ENCODE assay signal across 12 mouse cellular contexts in genomic region chr13:32518611-32519344, GRCm38 (mm10).
DNase-seq lines count a peak whose midpoint lies in the region; ATAC-seq and TF ChIP-seq lines count a peak whose summit lies in the region.
"Had no signal": no experiment of that assay in that cellular context is flagged by ENCODE, and none has a peak within 500 bp of the region (broad histone marks: within the 10 kb centered on the region; RNA-seq: fewer than 3 reads in every experiment).

No protein-coding gene starts in this region.

- H3K4me2 ChIP-seq in hindbrain, embryonic 11.5 days (replicated peaks; ENCODE audit: low read depth, low read length): no peak overlapping the region
- no peak overlapping the region for H3K4me2 ChIP-seq in hindbrain, embryonic 14.5 days (replicated peaks)
- H3K4me2 ChIP-seq in intestine, embryonic 16.5 days (ENCODE audit: low read depth, low read length): no peak overlapping the region
- H3K4me2 ChIP-seq: intestine, embryonic 15.5 days; lung, embryonic 15.5 days had no signal

- no peak for ATAC-seq in hindbrain, embryonic 11.5 days (ENCODE audit: low FRiP score)
- no peak for ATAC-seq in hindbrain, embryonic 14.5 days (ENCODE audit: low FRiP score)
- ATAC-seq in intestine, embryonic 16.5 days: no peak
- ATAC-seq: intestine, embryonic 15.5 days had no signal

- TF ChIP-seq POLR2A in brain, embryonic 14.5 days (IDR thresholded peaks at IDR 0.05; ENCODE audit: borderline replicate concordance, extremely low read depth, insufficient read depth, insufficient read length, poor library complexity, severe bottlenecking): no peak

- no peaks in the 10 kb centered on the region for H3K9me3 ChIP-seq in hindbrain, embryonic 11.5 days (ENCODE audit: control insufficient read depth, low read length)
- no peaks in the 10 kb centered on the region for H3K9me3 ChIP-seq in hindbrain, embryonic 14.5 days (ENCODE audit: control insufficient read depth, low read length)
- H3K9me3 ChIP-seq in intestine, embryonic 16.5 days (ENCODE audit: control insufficient read depth, low read length): no peaks in the 10 kb centered on the region
- H3K9me3 ChIP-seq: intestine, embryonic 15.5 days; lung, embryonic 15.5 days had no signal

- H3K27me3 ChIP-seq in hindbrain, embryonic 11.5 days (ENCODE audit: control insufficient read depth, insufficient read depth, low read length): no peaks in the 10 kb centered on the region
- H3K27me3 ChIP-seq in hindbrain, embryonic 14.5 days (ENCODE audit: control insufficient read depth, insufficient read depth, low read length): no peaks in the 10 kb centered on the region
- H3K27me3 ChIP-seq in intestine, embryonic 16.5 days (replicated peaks; ENCODE audit: control insufficient read depth, insufficient read depth, low read length): no peaks in the 10 kb centered on the region
- H3K27me3 ChIP-seq: CH12.LX; intestine, embryonic 15.5 days had no signal

- no peak overlapping the region for H3K27ac ChIP-seq in hindbrain, embryonic 11.5 days (ENCODE audit: low read depth, low read length)
- no peak overlapping the region for H3K27ac ChIP-seq in hindbrain, embryonic 14.5 days
- no peak overlapping the region for H3K27ac ChIP-seq in intestine, embryonic 16.5 days (ENCODE audit: low read length)
- H3K27ac ChIP-seq: intestine, embryonic 15.5 days; lung, embryonic 15.5 days; stomach, postnatal 0 days had no signal

- H3K9ac ChIP-seq in hindbrain, embryonic 11.5 days (ENCODE audit: low read depth, low read length): no peak overlapping the region
- no peak overlapping the region for H3K9ac ChIP-seq in hindbrain, embryonic 14.5 days
- H3K9ac ChIP-seq in intestine, embryonic 16.5 days (ENCODE audit: low read depth, low read length): no peak overlapping the region
- H3K9ac ChIP-seq: intestine, embryonic 15.5 days; lung, embryonic 15.5 days had no signal

- 68% methylated on average over 16 of the region's 16 CpGs for WGBS in hindbrain, embryonic 11.5 days
- WGBS in hindbrain, embryonic 14.5 days: 75% methylated on average over 16 of the region's 16 CpGs
- WGBS in intestine, embryonic 16.5 days: 44% methylated on average over 16 of the region's 16 CpGs

- H3K4me1 ChIP-seq in hindbrain, embryonic 11.5 days (replicated peaks; ENCODE audit: control insufficient read depth, insufficient read depth, low read length): no peaks in the 10 kb centered on the region
- no peaks in the 10 kb centered on the region for H3K4me1 ChIP-seq in hindbrain, embryonic 14.5 days (replicated peaks; ENCODE audit: control insufficient read depth, insufficient read depth, low read length)
- H3K4me1 ChIP-seq in intestine, embryonic 16.5 days (ENCODE audit: control insufficient read depth, insufficient read depth, low read length): no peaks in the 10 kb centered on the region
- H3K4me1 ChIP-seq: intestine, embryonic 15.5 days; lung, embryonic 15.5 days had no signal

- TF ChIP-seq CTCF in brain, embryonic 14.5 days (IDR thresholded peaks at IDR 0.05; ENCODE audit: borderline replicate concordance, extremely low read depth, insufficient read depth, insufficient read length): no peak

- no peaks in the 10 kb centered on the region for H3K36me3 ChIP-seq in hindbrain, embryonic 11.5 days (ENCODE audit: control insufficient read depth, insufficient read depth, low read length)
- no peaks in the 10 kb centered on the region for H3K36me3 ChIP-seq in hindbrain, embryonic 14.5 days (replicated peaks; ENCODE audit: control insufficient read depth, insufficient read depth)
- no peaks in the 10 kb centered on the region for H3K36me3 ChIP-seq in intestine, embryonic 16.5 days (ENCODE audit: control insufficient read depth, insufficient read depth, low read length)
- H3K36me3 ChIP-seq: intestine, embryonic 15.5 days; lung, embryonic 15.5 days had no signal

- no peak overlapping the region for H3K4me3 ChIP-seq in hindbrain, embryonic 11.5 days (ENCODE audit: low read depth, low read length)
- no peak overlapping the region for H3K4me3 ChIP-seq in hindbrain, embryonic 14.5 days (replicated peaks; ENCODE audit: low read length)
- no peak overlapping the region for H3K4me3 ChIP-seq in intestine, embryonic 16.5 days (ENCODE audit: low read length)
- H3K4me3 ChIP-seq: intestine, embryonic 15.5 days; lung, embryonic 15.5 days had no signal

- peak; percentile 19 for DNase-seq in hindbrain, embryonic 11.5 days (ENCODE audit: low spot score)
- no peak for DNase-seq in hindbrain, embryonic 14.5 days (ENCODE audit: low spot score)
- DNase-seq in brain, embryonic 14.5 days (ENCODE audit: low read depth): peak; percentile 37
- peak; percentile 63 for DNase-seq in kidney, adult 9 months
- peak; percentile 50 for DNase-seq in lung, postnatal 36 days
- no peak for DNase-seq in cerebellum, adult 9-11 months
- DNase-seq in testis, postnatal 14 days (ENCODE audit: low spot score): no peak

Comparison
In these comparisons a context has a peak if more than half of its experiments do, and no peak if none do; other contexts are left out.
1. DNase-seq: peak in hindbrain, embryonic 11.5 days (single experiment), brain, embryonic 14.5 days (single experiment), kidney, adult 9 months (single experiment) and lung, postnatal 36 days (single experiment); none in hindbrain, embryonic 14.5 days (single experiment), cerebellum, adult 9-11 months (single experiment) and testis, postnatal 14 days (single experiment).